Mouse (Mus musculus): ENCODE data around the gene Pdlim5. TPM values are rescaled to one million over a fixed set of nuclear protein-coding genes. Genes with fewer than 3 reads are reported as not detected.
"Not testable (repeated sequence)": the region's sequence is repeated elsewhere in the genome, so short reads cannot be mapped to it uniquely, and the experiment has no call there.

Pdlim5 gene
- total RNA-seq, 2 experiments from 2014 or later: 678 to 728 TPM

DNA sequence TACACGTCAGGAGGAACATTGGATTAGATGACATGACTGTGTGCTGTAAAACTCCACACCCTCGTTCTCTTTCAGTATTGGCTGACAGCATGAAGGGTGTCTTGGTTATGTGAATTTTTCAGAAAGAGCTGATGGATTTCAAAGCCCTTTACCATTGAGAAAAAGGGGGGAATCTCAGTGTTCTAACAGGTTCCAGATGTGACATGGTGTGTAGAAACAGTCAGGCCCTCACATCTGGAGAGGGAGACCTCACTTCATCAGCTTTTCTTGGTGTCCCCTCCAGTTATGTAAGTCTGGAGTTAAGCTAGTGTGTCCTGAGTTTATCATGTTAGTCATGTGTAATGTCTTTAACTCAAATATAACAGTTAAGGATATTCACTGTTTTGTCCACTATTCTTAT is 182.7 kb downstream of the Pdlim5 start:
- DNase-seq: no peak
- intact Hi-C loops (cut with DNase I): no loop called here

GRCm38 (mm10) chr3:142212186-142212585 is 183.3 kb downstream of the Pdlim5 start:
- DNase-seq: no peak
- intact Hi-C loops (cut with DNase I): no loop called here

DNA sequence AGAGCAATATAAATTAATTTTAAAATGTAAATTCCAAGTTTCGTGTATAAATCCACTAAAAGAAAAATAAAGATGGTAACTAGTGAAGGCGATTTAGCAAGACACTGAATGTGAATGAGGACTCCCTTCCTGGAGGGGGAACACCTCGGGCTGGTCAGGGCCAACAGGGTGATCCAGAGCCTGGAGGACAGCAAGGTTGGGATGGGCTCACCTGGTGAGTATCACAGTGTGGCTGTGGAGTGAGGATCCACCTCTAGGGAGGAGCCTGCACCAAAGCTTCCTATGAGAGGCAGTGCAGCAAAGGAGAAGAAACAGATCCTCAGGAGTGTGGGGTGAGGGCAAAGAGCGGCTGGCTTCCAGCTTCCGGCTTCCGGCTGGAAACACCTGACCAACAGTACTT is 185.5 kb downstream of the Pdlim5 start:
- intact Hi-C loops (cut with DNase I): no loop called here
- no peak for DNase-seq

DNA sequence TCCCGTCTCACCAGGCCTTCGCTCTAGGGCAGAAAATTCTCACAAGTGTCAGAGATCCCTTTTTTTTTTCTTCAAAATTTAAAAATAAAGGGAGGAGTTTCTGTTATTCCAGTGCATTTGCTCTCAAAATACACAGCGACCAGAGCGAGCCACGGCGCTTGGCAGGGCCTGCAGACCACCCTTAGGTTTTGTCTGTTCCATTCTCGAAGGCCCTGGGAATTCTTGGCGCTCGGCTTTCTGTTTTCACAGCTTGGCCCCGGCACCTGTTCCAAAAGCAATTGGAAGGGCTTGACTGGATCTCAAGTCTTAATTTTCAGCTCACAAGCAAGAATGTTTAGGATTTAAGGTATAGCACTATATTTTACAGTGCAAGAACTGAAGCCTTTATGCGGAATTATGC is 186.4 kb downstream of the Pdlim5 start:
- no peak for DNase-seq
- intact Hi-C loops (cut with DNase I): no loop called here

DNA sequence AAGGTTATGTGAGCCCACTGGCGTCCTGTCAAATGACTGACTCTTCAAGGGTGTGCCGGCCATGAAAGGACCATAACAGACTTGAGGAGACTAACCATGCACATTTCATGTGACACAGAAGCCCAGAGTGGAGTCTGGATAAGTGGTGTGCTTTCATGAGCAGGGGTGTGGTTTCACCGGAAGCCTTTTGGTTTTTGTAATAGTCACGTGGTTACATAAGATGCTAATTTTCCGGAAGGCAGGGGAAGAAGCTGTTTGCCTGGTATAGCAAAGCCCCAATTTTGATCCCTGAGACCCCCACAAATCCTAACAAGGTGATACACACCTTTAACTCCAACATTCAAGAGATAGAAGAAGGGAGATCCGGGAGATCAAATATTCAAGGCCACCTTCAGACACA is 188.0 kb downstream of the Pdlim5 start:
- DNase-seq: no peak

GRCm38 (mm10) chr3:142206316-142206715 is 189.2 kb downstream of the Pdlim5 start:
- DNase-seq: no peak
- intact Hi-C loops (cut with DNase I): no loop called here

More for the DNA sequence above, 188.0 kb downstream of the Pdlim5 start:
- intact Hi-C loops (cut with DNase I): no loop called here

DNA sequence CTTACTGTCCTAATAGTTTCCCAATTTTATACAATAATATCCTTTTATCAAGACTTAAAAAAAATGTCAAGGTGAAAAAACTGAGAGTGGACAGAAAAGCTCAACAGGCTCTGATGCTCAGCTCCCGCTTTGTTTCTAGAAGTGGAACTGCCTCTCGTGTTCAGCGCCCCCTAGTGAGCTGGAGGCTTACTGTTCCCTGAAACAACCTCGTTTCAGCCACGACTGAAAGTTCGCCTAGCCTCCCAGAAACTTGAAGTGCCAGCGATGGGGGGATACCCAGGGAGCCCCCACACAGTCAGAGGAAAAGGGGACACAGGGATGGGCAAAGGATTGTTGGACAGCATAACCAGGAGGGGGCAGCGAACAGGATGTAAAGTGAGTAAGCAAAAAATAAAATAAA is 199.4 kb downstream of the Pdlim5 start:
- intact Hi-C loops (cut with DNase I): no loop called here
- DNase-seq: no peak

DNA sequence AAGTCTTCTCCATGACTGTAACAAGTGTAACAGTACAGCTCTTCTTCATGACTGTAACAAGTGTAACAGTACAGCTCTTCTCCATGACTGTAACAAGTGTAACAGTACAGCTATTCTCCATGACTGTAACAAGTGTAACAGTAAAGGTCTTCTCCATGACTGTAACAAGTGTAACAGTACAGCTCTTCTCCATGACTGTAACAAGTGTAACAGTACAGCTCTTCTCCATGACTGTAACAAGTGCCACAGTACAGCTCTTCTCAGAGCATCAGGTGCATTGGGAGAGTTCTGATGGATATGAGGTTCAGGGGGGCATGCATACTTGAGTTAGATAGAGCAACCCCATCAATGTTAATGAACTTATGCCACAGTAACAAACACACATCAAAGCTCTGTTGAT is 203.9 kb downstream of the Pdlim5 start:
- DNase-seq; intact Hi-C loops (cut with DNase I): not testable (repeated sequence)

Other genes with a start within 250 kb of the Pdlim5 start
- under 1 TPM; 0.32 to 0.36 TPM for gene Bmpr1b, start 226.3 kb downstream of the Pdlim5 start, total RNA-seq (2021)
- gene Gbp5, start 98.3 kb upstream of the Pdlim5 start, total RNA-seq (2021): 1 to 10 TPM; 6.8 to 9.3 TPM
- 10 to 100 TPM in 1 of 2 experiments, 1 to 10 TPM in 1; 9.6 to 10.5 TPM for gene Gbp7, start 134.6 kb upstream of the Pdlim5 start, total RNA-seq (2021)
- gene Gbp3, start 164.3 kb upstream of the Pdlim5 start, total RNA-seq (2021): 10 to 100 TPM; 10.5 to 13.3 TPM
- gene Gbp2b, start 199.2 kb upstream of the Pdlim5 start, total RNA-seq (2021): under 1 TPM; 0.10 to 0.12 TPM
- gene Gbp2, start 224.9 kb upstream of the Pdlim5 start, total RNA-seq (2021): 1 to 10 TPM; 8.8 to 9.8 TPM

Measured in heart, postnatal 14 days (tissue).